Mouse (Mus musculus) megakaryocyte, embryonic 14.5 days (primary cell): ENCODE data around the gene Cyp46a1.

ENCODE experiments used
- FLI1 ChIP-seq: IDR thresholded peaks from 2 replicates; pipeline ENCODE4 v1.6.1; 2012; ENCODE audit warnings: low read length, inconsistent platforms, mixed read lengths
- GATA1 ChIP-seq: IDR thresholded peaks from 3 replicates; pipeline ENCODE4 v1.6.1; 2012; ENCODE audit warnings: mixed read lengths, low read length, inconsistent platforms, borderline replicate concordance

- no peak for TF ChIP-seq FLI1
- no peak for TF ChIP-seq GATA1
Measured at GRCm38 (mm10) chr12:108317201-108317738, 16.9 kb upstream of the Cyp46a1 start.
